Mouse (Mus musculus) testis, adult 10 weeks (tissue): ENCODE data around the gene Spice1. TPM values are rescaled to one million over a fixed set of nuclear protein-coding genes. Genes with fewer than 3 reads are reported as not detected.

ENCODE experiments used
- polyA plus RNA-seq: library from polyadenylated mRNA; stranded (reverse); fragments of 350-450 nt; fragmentation: Illumina TruSeq; extraction: RNeasy Lipid Tissue Mini Kit (QIAGEN cat#74804); gene quantifications from one replicate; pipeline ENCODE4 v1.2.3, GENCODE M21; 2014; ENCODE audit warnings: low read depth, low replicate concordance

Gene Spice1
- polyA plus RNA-seq = 29.0 TPM

GRCm38 (mm10) chr16:44347071-44347901 lies at the start of gene Spice1:
Gene Spice1, plus strand, starts transcription at chr16:44347121.

GRCm38 (mm10) chr16:44332861-44333284 lies 14.0 kb upstream of the Spice1 start, which contains the start of gene Sidt1:
Gene Sidt1, minus strand, starts transcription at chr16:44333196.

GRCm38 (mm10) chr16:44394577-44395243 lies 47.8 kb downstream of the Spice1 start, which contains the start of gene Cfap44:
Gene Cfap44, plus strand, starts transcription at chr16:44394796.

Other genes with a start within 250 kb of the Spice1 start
- 97.4 TPM for gene Atp6v1a, start 207.4 kb upstream of the Spice1 start, polyA plus RNA-seq
- gene Naa50, start 207.3 kb upstream of the Spice1 start, polyA plus RNA-seq = 60.7 TPM
- gene Usf3, start 173.9 kb upstream of the Spice1 start, polyA plus RNA-seq = 7.2 TPM
- gene Sidt1, start 13.9 kb upstream of the Spice1 start, polyA plus RNA-seq = 0.08 TPM
- gene Cfap44, start 47.7 kb downstream of the Spice1 start, polyA plus RNA-seq = 77.9 TPM
- gene Boc, start 211.8 kb downstream of the Spice1 start, polyA plus RNA-seq = 1.3 TPM